Mouse (Mus musculus) brain, embryonic 14.5 days (tissue): ENCODE results near the gene BC049762. TPM values are rescaled to one million over a fixed set of nuclear protein-coding genes. Genes with fewer than 3 reads are reported as not detected.
A peak's percentile ranks its signal among the peaks of the same experiment; 100 is the strongest.

Source experiments
- DNase-seq: peaks from one replicate; pipeline ENCODE4 v3.0.0-alpha.2; 2011; ENCODE audit warnings: low read depth
- CTCF ChIP-seq: fragments of 200-500 bp; IDR thresholded peaks from 2 replicates; pipeline ENCODE4 v1.5.1; 2012; ENCODE audit warnings: inconsistent platforms, mild to moderate bottlenecking, moderate library complexity, borderline replicate concordance; ENCODE audit not compliant: insufficient read depth, insufficient read length; ENCODE audit errors: extremely low read depth
- POLR2A ChIP-seq: fragments of 200-500 bp; IDR thresholded peaks from 2 replicates; pipeline ENCODE4 v1.6.1; 2012; ENCODE audit warnings: mild to moderate bottlenecking, inconsistent platforms, borderline replicate concordance; ENCODE audit not compliant: poor library complexity, insufficient read depth, insufficient read length, severe bottlenecking; ENCODE audit errors: extremely low read depth
- polyA plus RNA-seq: library from polyadenylated mRNA; depleted of rRNA; stranded (reverse); fragments of >200 nt; gene quantifications from 2 replicates; pipeline ENCODE4 v1.2.3, GENCODE M21; 2012; rRNA removed

BC049762 gene
- polyA plus RNA-seq, 1 experiment: 0.19 TPM

DNA sequence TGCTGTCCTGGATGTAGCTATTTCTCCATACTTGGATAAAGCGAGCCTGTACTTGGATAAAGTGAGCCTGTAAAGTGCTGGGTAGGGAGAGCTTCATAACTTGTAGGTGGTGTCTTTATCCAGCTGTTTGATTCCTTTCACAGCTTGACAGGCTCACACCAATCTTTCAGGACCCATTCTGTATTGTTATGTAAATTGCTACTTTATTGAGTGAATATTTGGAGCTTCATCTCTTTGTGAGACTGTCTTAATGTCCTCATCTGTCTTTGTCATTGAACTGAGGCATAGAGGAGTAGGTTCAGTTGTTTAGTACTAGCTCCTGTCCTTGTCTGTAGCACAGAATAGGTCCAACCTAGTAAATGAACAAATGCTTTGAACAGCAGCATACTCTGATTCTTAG lies 11.6 kb upstream of the BC049762 start:
- no peak for DNase-seq
- TF ChIP-seq CTCF (no peak), POLR2A (no peak)

DNA sequence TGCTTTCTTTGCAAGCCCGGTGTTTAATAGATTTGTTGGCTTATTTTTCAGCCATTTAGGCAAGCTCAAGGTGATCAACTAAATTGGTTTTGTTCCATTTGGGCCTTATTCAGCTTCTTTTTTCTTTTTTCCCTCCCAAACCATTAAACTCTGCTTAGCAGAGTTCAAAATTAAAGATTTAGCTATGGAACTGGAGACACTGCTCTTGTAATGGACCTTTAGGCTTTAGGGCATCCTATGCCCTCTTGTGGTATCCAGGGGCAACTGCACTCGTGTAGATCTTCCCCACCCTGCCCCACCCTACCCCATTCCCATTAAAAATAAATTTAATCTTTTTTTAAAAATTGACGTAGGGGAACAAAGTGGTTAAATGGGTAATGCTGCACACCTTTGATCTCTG lies 2.5 kb upstream of the BC049762 start:
- peak; percentile 50 for DNase-seq
- TF ChIP-seq CTCF (peak; percentile 63; the same call in 1 of the 2 replicates), POLR2A (no peak)

DNA sequence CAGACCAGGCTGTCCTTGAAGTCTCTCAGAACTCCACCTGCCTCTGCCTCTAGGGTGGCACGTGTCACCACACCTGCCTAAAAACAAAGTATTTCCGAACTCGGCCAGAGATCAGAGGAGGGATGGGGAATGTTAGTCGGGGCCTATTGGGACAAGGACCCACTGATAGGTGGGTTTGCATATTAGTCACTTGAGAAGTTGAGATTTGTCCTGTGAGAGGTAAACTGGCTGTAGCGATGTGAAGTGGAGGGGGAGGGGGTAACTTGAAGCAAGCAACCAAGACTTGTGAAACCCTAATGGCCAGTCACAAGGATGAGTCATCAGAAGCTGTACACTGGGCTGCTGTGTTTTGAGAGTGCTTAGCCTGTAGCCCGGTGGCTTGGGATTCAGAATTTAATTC lies 1.5 kb upstream of the BC049762 start:
- DNase-seq: peak; percentile 36

DNA sequence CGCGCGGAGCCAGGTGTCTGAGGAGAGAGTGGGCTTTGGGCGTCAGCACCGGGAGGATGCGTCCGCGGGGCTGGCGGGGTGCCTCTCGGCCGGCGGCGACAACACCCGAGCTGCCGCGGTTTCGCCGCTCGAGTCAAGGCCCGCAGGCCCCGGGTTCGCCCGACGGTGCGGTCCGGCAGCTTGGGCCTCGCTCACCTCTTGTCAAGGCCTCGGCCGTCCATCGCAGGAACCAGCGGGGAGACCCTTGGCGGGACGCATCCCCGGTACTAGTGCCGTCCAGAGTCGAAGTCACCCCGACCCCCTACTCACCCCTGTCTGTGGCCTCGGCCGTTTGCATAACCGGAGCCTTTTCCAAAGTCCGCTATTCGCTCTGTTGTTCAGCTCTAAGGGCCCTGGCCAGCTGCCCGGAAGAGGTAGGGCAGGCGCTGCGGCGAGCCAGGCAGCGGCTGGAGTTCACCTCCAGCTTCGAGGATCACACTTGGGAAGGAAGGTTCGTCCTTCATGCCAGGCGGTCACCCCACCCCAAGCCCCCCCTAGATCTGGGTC lies 513 bp upstream of the BC049762 start:
- TF ChIP-seq CTCF: no peak
- TF ChIP-seq POLR2A: no peak
- DNase-seq: peak; percentile 71

More for the DNA sequence above, 1.5 kb upstream of the BC049762 start:
- no peak for TF ChIP-seq CTCF
- TF ChIP-seq POLR2A: no peak

DNA sequence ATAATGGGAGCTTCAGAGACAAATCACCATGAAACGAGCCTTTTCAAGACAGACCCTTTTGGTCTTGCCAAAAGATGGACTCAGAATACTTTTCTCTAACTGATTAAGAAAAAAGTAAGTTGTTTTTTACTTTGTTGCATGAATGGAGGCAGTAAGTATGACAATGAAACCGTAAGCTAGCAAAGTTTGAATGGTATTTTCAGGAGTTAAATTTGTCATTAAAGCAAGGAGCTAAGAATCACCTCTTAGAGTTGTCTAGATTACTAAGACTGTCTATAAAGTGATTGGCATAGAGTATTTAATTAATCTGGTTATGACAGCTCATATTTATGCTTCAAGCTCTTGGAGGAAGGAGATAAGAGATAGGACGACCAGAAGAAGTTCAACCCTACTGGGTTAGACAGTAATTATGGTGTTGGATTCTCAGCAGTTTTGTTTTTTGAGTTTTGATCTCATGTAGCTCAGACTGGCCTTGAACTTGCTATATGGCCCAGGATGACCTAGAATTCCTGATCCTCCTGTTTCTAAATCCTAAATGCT lies 1.1 kb downstream of the BC049762 start, which contains the start of gene Clk4:
TSS of gene Clk4 (plus strand) at position 51 of the 540 bp plus-strand sequence.
- TF ChIP-seq POLR2A (no peak), CTCF (no peak)
- DNase-seq: no peak

DNA sequence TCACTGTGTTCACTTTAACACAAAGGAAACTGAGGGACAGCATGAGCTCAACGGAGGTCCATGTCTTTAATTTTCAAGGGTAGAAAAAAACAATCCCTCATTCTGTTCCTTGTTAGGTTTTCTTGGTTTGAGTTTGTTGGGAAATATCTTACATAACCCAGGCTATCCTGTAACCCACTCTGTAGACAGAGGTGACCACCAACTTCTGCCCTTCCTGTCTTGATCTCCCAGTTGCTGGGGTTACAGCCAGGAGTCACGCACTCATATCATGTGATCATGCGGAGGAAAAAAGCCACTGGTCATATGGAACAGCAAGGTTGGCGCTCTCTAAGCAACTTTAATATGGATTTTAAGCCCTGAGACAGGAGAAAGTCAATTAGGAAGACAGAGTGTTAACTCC lies 5.8 kb downstream of the BC049762 start:
- TF ChIP-seq POLR2A (no peak), CTCF (no peak)

GRCm38 (mm10) chr11:51242897-51243296 lies 19.9 kb downstream of the BC049762 start:
- DNase-seq: no peak
- no peak for TF ChIP-seq CTCF
- no peak for TF ChIP-seq POLR2A

More for the DNA sequence above, 5.8 kb downstream of the BC049762 start:
- DNase-seq: no peak

DNA sequence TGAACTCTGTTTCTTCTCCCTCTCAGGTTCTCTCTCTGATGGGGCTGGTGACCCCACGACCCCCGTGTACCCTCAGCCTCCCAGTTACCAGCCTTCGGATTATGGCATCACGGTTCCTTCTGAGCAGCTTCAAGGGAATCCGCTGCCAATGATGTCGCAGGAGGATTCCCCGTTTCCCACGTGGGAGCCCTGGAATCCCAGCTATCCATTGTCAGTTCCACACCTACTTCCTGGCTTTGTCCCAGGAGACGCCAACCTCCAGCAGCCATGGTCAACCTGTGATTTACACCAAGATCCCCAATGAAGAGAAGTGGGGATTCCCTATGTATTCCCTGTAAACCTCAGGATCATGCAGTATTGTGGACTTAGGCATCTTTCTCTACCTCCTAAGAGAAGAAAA lies 28.2 kb downstream of the BC049762 start:
- TF ChIP-seq POLR2A (no peak), CTCF (no peak)
- DNase-seq: no peak

- TF ChIP-seq POLR2A (no peak), CTCF (no peak)
Observed at GRCm38 (mm10) chr11:51227104-51227503, 35.7 kb downstream of the BC049762 start.

GRCm38 (mm10) chr11:51220308-51220707 lies 42.5 kb downstream of the BC049762 start, which contains the start of gene Gm12569:
Gene Gm12569 (plus strand): TSS chr11:51220473.
- TF ChIP-seq CTCF (no peak), POLR2A (no peak)
- no peak for DNase-seq

More at GRCm38 (mm10) chr11:51227104-51227503, 35.7 kb downstream of the BC049762 start:
- peak; percentile 34 for DNase-seq

- no peak for DNase-seq
- TF ChIP-seq POLR2A: no peak
- TF ChIP-seq CTCF: no peak
Observed at GRCm38 (mm10) chr11:51219396-51219980, 43.4 kb downstream of the BC049762 start.

DNA sequence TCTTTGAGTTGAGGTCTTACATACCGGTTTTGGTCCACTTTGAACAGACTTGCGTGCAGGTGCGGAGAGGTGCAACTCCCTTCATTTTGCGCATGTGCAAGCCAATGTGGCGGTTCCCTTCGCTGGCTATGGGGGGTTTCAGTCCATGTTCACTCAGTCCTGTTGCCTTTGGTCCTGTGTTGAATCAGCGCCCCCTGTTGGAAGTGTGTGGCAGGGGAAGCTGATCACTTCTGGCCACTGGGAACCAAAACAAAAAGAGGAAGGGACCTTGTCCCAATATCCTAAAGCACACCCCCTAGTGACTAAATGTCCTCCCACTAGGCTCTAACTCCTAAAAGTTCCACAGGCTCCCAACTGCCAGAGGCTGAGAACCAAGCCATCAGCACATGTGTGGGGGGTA lies 48.8 kb downstream of the BC049762 start:
- DNase-seq: no peak
- TF ChIP-seq POLR2A (no peak), CTCF (no peak)

- no peak for TF ChIP-seq CTCF
- no peak for TF ChIP-seq POLR2A
- DNase-seq: no peak
Observed at GRCm38 (mm10) chr11:51211426-51211825, 51.4 kb downstream of the BC049762 start.

- no peak for DNase-seq
- TF ChIP-seq CTCF: no peak
- no peak for TF ChIP-seq POLR2A
Observed at GRCm38 (mm10) chr11:51207758-51208157, 55.1 kb downstream of the BC049762 start.

Other genes starting within 250 kb of the BC049762 start
- gene Olfr54, start 248.8 kb downstream of the BC049762 start, polyA plus RNA-seq: not detected in 2 replicates
- gene Olfr1375, start 214.9 kb downstream of the BC049762 start, polyA plus RNA-seq: not detected in 2 replicates
- 11.4 and 11.6 TPM in 2 replicates for gene Zfp354a, start 203.8 kb downstream of the BC049762 start, polyA plus RNA-seq
- not detected in 2 replicates for gene Gm12569, start 42.6 kb downstream of the BC049762 start, polyA plus RNA-seq
- 155 and 168 TPM in 2 replicates for gene Clk4, start 1.3 kb downstream of the BC049762 start, polyA plus RNA-seq
- gene Col23a1, start 26.9 kb upstream of the BC049762 start, polyA plus RNA-seq: 4.9 and 9.2 TPM in 2 replicates